Mouse (Mus musculus): ENCODE data around the gene Slc25a4. TPM values are rescaled to one million over a fixed set of nuclear protein-coding genes. Genes with fewer than 3 reads are reported as not detected.
A peak's percentile ranks its signal among the peaks of the same experiment; 100 is the strongest.
"Not testable (repeated sequence)": the region's sequence is repeated elsewhere in the genome, so short reads cannot be mapped to it uniquely, and the experiment has no call there.

The Slc25a4 gene
- total RNA-seq (2021), result 100 to 1,000 TPM; 661 to 678 TPM
- long read RNA-seq, experiment 1, transcript Slc25a4-201 (4 exons, 1,925 nt), result major isoform, 2,360 of 2,644 reads
- long read RNA-seq, experiment 1, partial matches to known transcripts, result 15 of 2,644 reads
- long read RNA-seq, experiment 1, other reads (novel, unspliced or antisense), result 267 of 2,644 reads
- long read RNA-seq, experiment 2, transcript Slc25a4-201 (4 exons, 1,925 nt), result major isoform, 1,655 of 1,884 reads
- long read RNA-seq, experiment 2, partial matches to known transcripts, result 9 of 1,884 reads
- long read RNA-seq, experiment 2, other reads (novel, unspliced or antisense), result 219 of 1,884 reads

DNA sequence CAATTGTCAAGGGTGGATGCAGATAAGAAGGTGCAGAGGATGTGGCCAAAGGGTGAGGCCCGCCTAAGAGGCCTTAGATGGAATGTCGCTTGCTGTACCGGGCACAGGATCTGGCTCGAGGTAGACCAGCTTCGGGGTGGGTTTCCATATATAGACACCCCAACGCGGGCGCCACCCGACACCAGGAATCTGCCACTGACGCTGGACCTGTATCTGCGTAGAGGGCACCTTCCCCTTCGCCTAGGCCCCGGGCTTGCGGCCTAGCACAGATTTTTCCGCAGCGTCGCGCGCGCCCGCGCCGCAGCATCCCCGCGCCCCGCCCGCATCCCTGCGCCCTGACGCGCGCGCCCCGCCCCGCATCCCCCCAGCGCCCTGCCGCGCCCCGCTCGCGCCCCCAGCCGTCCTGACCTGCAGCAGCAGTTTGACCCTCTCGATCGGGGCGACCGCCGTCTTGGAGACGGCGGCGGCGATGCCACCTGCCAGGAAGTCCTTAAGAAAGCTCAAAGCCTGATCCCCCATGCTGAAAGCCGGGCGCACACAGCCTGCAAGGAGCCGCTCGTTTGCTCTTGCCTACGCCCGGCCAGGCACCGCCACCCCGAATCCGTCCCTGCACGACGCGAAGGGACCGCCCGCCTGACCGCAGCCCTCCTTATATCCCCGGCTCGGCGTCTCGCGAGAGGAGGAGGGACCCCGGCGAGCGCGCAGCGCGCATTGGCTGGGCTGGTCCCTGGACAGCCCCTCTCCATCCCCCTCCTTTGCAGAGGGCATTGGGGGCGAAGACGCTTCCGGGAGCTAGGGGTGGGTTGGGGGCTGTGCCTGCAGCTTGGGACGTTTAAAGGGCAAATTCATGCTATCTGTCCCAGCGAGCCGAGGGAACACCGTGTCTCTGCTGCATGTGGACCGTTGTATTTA lies at the start of gene Slc25a4:
Slc25a4 (minus strand) TSS at position 881 of the 912 bp plus-strand sequence.
- DNase-seq (ENCODE audit: low spot score in 2 of 2), result peak; percentile 96 to 97
- intact Hi-C loops (cut with DNase I), result no loop called here

GRCm38 (mm10) chr8:46257921-46258682 lies 47.0 kb upstream of the Slc25a4 start:
- intact Hi-C loops (cut with DNase I), result no loop called here
- no peak for DNase-seq (ENCODE audit: low spot score in 2 of 2)

- intact Hi-C loops (cut with DNase I), result no loop called here
- no peak for DNase-seq (ENCODE audit: low spot score in 2 of 2)
Observed at GRCm38 (mm10) chr8:46252456-46252855, 41.4 kb upstream of the Slc25a4 start.

DNA sequence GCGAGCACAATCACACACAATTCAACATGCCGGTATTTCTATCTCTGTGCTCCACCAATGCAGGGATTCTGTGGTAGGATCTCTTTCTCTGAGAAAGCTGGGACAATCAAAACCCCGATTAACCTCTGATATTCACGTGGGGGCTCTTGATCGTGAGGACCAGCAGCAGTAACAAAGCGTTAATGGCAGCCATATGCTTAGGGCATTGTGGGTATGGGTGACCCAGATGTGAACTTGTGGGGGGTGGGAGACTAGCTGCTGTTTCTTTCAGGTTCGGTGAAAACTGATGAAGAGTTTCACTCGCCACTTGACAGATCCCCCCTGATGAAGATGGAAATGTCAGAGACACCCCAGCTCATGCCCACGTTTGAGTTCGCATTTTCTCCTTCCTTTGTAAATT lies 40.5 kb upstream of the Slc25a4 start:
- intact Hi-C loops (cut with DNase I), result no loop called here
- no peak for DNase-seq (ENCODE audit: low spot score in 2 of 2)

DNA sequence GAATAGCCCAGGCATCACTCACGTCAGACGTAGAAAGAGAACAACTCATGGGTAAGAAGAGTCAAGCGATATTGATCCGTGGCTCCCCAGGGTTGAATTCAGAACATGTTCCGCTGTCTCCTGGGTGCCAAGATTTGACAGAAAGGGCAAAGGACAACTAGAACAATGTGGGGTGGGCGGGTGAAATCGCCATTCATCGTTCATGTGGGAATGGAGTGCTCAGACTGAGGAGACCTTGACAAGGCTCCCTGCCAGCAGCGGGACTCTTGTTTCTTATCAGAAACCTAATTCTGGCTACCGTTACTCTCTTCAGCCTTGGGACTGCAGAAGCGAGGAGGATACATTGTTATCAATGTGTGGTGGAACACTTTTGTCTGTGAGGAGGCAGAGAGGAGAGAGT lies 35.3 kb upstream of the Slc25a4 start:
- intact Hi-C loops (cut with DNase I), result no loop called here
- DNase-seq (ENCODE audit: low spot score in 2 of 2), result no peak

DNA sequence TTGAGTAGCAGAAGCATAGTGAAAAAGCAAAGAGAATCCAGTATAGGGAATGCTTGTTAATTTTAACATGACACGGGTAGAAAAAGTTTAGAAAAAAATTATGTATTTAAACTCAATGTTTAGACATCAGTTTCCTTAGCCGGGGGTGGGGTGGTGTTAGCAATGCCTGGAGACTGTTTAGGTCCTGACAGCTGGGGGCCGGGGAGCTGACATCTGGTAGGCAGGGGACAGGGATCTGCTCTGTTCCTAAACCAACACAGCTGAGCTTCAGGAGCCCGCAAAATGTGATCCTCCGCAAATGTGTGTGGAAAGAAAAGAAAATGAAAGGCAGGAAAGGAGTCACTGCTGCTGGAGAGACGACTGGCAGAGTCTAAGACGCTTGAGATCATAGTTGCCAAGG lies 31.9 kb upstream of the Slc25a4 start:
- no peak for DNase-seq (ENCODE audit: low spot score in 2 of 2)
- intact Hi-C loops (cut with DNase I), result loop anchor here (1.0 to 5.0 kb wide), 4 partner anchors 39 to 1129 kb away; no protein-coding TSS in a partner anchor

DNA sequence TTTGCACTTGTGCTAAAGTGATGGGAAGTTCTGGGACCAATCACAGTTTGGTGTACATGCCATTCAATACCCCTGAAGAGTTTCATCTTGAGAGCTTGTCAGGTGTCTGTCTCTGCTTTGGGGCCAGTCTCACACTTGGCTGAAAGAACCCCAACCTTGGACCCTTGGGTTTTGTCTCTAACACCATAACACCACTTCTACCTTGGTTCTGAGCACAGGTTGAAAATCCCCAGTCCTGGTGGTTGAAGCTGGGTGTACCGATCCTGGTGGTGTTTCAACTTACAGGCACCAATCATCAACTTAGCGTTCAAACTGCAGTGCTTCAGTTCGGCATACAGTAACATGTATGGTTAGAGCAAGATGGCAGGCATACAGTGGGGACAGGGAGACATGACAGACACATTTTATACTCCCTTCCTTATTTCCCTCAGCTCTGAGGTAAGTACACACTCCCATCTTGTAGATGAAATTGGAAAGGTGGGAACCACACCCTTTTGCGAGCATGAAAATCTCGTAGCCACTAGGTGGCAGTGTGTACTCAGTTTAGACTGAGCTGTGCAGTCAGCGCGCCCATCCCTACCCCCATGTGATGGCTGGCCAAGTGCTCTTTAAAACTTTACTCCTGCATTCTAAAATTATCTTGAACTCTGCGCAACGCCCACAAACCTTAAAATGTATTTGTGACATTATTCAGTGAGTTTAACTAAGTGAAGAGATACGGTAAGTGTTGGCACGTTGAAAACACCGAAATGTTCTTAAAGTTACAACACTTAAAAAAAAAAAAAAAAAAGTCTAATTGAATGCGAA lies 30.7 kb upstream of the Slc25a4 start:
- intact Hi-C loops (cut with DNase I), result loop anchor here (1.0 to 5.0 kb wide), 5 partner anchors 41 to 1131 kb away; no protein-coding TSS in a partner anchor
- peak; percentile 66 to 87 for DNase-seq (ENCODE audit: low spot score in 2 of 2)

DNA sequence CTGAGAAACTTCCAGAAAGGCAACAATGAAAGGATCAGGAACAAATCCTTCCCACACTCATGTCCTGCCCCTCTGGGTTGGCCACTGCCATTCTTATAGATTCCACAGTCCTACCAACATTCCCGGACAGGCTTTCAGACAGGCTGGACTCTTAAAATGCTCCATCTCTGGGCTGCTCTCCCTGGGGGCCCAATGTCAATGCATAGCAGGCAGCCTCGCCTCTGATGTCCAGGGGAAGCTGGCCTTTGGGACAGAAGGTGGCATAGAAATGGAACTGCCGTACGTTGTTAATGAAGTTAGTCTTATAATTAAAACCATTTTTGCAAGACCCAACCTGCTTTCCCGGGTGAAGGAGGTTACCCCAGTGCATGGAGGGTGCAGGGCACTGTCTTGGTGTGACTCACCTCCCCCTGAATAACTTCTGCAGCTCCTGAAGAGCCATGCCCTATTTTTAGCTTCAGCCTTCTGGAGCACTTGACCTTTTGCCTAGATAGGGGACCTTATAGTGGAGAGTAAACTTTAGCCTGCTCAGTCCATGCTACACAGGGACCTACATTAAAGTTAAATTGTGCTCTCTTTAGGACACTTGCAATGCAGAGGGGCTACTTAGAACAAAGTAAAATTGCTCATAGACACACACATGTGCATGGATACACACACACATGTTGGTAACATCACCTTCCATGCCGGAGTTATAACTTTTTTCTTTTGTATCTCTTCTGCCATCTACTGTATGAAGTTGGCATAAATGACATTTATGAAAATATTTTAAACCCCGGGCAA lies 25.5 kb upstream of the Slc25a4 start:
- DNase-seq (ENCODE audit: low spot score in 2 of 2), result peak in 1 of 2 experiments; percentile 36
- intact Hi-C loops (cut with DNase I), result loop anchor here (1.0 kb wide), 1 partner anchor 52 kb away; no protein-coding TSS in a partner anchor

GRCm38 (mm10) chr8:46234736-46235135 lies 23.7 kb upstream of the Slc25a4 start:
- no peak for DNase-seq (ENCODE audit: low spot score in 2 of 2)
- intact Hi-C loops (cut with DNase I), result no loop called here

DNA sequence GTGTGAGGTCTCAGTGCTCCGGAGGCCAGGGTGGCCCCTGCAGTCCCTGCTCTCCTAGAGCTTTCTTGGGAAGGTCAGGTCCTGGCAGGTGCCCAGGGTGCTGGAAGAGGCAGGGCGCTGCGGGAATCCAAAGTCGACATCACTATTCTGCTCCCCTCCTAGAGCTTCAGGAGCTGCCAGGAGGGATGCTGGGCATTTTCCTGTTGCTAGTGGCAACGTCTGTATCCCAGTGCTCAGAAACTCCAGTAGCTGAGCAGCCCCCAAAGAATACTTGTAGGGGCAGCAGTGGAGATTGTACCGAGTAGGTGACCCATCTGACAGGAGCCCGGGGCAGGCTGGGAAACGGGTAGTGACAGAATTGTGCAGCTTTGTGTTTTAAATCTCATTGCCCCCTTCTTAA lies 21.7 kb upstream of the Slc25a4 start:
- DNase-seq (ENCODE audit: low spot score in 2 of 2), result peak in 1 of 2 experiments; percentile 26

DNA sequence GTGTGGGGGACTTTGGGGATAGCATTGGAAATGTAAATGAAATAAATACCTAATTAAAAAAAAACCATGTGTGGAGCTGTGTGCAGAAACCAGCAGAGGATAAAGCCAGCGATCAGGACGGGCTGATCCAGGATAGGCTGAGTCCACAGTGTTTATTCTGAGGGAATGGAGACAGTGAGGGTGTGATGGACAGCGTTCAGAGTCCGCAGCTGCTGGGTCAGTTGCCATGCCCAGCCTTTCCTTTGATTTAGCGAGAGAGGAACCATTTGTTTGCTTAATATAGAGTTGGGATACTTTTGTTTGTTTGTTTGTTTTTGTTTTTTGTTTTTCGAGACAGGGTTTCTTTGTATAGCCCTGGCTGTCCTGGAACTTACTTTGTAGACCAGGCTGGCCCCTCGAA lies 20.9 kb upstream of the Slc25a4 start:
- intact Hi-C loops (cut with DNase I); DNase-seq (ENCODE audit: low spot score in 2 of 2): not testable (repeated sequence)

More for the DNA sequence above, 21.7 kb upstream of the Slc25a4 start:
- intact Hi-C loops (cut with DNase I), result no loop called here

- intact Hi-C loops (cut with DNase I), result no loop called here
- no peak for DNase-seq (ENCODE audit: low spot score in 2 of 2)
Observed at GRCm38 (mm10) chr8:46226622-46227021, 15.5 kb upstream of the Slc25a4 start.

DNA sequence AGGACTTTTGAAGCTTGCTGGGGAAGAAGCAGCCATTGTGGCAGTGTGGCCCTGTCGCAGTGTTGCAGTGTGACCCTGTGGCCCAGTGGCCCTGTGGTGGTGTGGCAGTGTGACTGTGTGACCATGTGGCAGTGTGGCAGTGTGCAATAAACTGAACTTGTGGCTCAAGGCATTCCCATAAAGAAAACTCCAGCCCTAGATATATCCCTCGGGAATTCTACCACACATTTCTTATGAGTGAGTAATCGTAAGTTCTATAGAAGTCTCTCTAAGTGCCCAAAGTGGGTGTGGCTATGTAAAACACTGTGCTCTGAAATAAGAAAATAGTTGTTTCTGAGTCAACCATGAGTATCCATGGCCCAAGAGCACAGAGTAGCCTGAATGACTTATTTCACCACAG lies 14.4 kb upstream of the Slc25a4 start:
- DNase-seq (ENCODE audit: low spot score in 2 of 2), result no peak
- intact Hi-C loops (cut with DNase I), result no loop called here

DNA sequence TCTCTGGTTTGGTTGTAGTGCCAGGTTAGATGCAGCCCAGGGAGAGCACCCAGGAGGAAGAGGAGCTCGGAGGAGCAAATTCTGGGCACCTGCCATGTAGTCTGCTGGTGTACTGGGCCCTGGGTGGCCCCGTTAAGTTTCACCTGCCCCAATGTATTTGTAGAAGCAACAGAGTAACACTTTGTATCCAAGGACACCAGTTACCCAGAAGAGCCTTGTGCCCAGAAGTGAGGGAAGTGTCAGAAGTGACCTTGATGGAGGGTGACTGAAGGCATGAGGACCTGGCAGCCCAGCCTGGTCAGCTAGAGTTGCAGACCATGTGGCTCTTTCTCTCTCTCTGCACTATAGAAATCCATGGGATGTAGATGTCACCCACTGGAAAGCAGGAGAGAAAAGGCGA lies 9.5 kb upstream of the Slc25a4 start:
- no peak for DNase-seq (ENCODE audit: low spot score in 2 of 2)
- intact Hi-C loops (cut with DNase I), result no loop called here

DNA sequence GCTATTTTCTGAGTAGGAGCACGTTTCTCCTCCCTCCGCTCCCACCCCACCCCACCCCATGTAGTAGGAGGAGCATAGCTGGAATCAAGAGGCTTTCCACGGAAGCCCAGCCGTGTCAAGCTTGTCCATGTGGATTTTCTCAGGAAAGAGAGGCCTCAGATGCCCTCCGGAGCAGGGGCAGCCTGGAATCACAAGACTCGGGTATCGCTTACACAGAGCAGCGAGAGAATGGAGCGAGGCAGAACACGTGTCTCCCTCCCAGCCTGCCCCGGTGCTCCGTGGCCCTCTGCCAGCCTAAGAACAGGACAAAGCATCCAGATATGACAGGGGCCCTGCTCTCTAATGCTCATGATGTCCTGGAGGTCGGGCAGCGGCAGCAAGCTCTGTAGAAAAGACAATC lies 5.8 kb upstream of the Slc25a4 start:
- intact Hi-C loops (cut with DNase I), result no loop called here
- peak; percentile 48 to 72 for DNase-seq (ENCODE audit: low spot score in 2 of 2)

DNA sequence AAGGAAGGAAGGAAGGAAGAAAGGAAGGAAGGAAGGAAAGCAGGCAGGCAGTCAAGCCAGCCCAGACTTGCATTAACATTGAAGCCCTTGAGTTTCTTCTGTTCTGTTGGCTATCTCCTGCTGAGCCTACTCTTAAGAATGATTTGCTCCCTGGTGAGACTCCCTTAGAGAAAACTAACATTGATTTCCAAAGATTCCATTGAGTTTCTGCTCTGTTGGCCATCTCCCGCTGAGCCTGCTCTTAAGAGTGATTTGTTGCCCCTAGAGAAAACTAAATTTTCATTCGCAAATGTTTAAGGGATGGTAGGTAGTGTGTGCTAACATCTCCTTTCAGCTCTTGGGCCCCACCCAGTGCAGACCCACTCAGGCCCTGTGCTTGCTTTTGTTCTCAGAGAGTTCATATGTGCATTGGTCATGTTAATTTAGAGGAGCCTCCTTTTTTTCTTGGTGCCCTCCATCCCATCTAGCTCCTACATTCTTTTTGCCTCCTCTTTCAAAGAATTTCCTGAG lies 2.9 kb upstream of the Slc25a4 start:
- DNase-seq (ENCODE audit: low spot score in 2 of 2), result no peak
- intact Hi-C loops (cut with DNase I), result no loop called here

DNA sequence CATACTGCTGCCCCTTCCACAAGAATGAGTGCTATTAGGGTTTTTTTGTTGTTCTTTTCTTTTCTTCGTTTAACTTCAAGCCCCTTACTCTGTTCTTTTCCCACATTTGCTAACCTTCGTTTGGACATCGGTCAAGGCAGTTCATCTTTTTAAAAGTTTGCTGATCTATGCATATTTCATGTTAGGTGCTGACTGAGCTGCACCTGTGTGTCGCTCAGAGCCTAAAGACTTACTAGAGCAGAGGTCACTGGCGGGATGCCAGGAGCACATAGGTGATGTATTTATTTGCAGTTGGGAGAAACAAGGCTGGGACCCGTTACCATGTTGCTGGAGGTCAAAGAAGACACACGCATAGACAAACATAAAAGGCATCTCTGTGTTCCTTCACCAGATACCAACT lies 1.1 kb upstream of the Slc25a4 start:
- intact Hi-C loops (cut with DNase I), result no loop called here
- DNase-seq (ENCODE audit: low spot score in 2 of 2), result no peak

- DNase-seq (ENCODE audit: low spot score in 2 of 2), result peak in 1 of 2 experiments; percentile 37
- intact Hi-C loops (cut with DNase I), result no loop called here
Observed at GRCm38 (mm10) chr8:46211611-46212071, 557 bp upstream of the Slc25a4 start.

Measured in left cerebral cortex, postnatal 14 days (tissue).